Mouse (Mus musculus) midbrain, embryonic 14.5 days (tissue): ENCODE results near the gene Depdc5. TPM values are rescaled to one million over a fixed set of nuclear protein-coding genes. Genes with fewer than 3 reads are reported as not detected.
A peak's percentile ranks its signal among the peaks of the same experiment; 100 is the strongest.

Experiments used
- ATAC-seq: fragments of 200-750 bp; cut with Nextera tagmentation; 2 replicates; pipeline ENCODE4 v1.8.0; 2017; ENCODE audit warnings: moderate number of reproducible peaks, moderate library complexity; ENCODE audit not compliant: low FRiP score, low TSS enrichment
- DNase-seq: peaks from one replicate; pipeline ENCODE4 v3.0.0-alpha.2; 2015
- H3K27ac ChIP-seq: fragments of 300-500 bp; sonication (generic); replicated peaks from 2 replicates; pipeline ENCODE4 v1.5.1; 2014; ENCODE audit warnings: mild to moderate bottlenecking, low read depth, low read length, moderate library complexity
- H3K27me3 ChIP-seq: fragments of 300-500 bp; sonication (generic); 2 replicates; pipeline ENCODE4 v1.6.1; 2014; ENCODE audit warnings: low read length, control low read depth, mixed read lengths; ENCODE audit not compliant: control insufficient read depth, insufficient read depth
- H3K36me3 ChIP-seq: fragments of 300-500 bp; sonication (generic); 2 replicates; pipeline ENCODE4 v1.6.1; 2014; ENCODE audit warnings: low read length, control low read depth; ENCODE audit not compliant: control insufficient read depth, insufficient read depth
- H3K4me1 ChIP-seq: fragments of 300-500 bp; sonication (generic); 2 replicates; pipeline ENCODE4 v1.6.1; 2014; ENCODE audit warnings: mild to moderate bottlenecking, antibody characterized with exemption, low read length, control low read depth; ENCODE audit not compliant: control insufficient read depth, insufficient read depth
- H3K4me2 ChIP-seq: fragments of 300-500 bp; sonication (generic); 2 replicates; pipeline ENCODE4 v1.6.1; 2014; ENCODE audit warnings: mild to moderate bottlenecking, low read length, moderate library complexity
- H3K4me3 ChIP-seq: fragments of 300-500 bp; sonication (generic); replicated peaks from 2 replicates; pipeline ENCODE4 v1.5.1; 2014; ENCODE audit warnings: low read depth, low read length
- H3K9ac ChIP-seq: fragments of 300-500 bp; sonication (generic); replicated peaks from 2 replicates; pipeline ENCODE4 v1.6.1; 2014; ENCODE audit warnings: mild to moderate bottlenecking, low read length, moderate library complexity
- H3K9me3 ChIP-seq: fragments of 300-500 bp; sonication (generic); 2 replicates; pipeline ENCODE4 v1.6.1; 2016; ENCODE audit warnings: low read length, control low read depth, mixed read lengths; ENCODE audit not compliant: control insufficient read depth
- WGBS: fragments of 180-500 bp; shearing (Covaris S2); extraction: QIAGEN DNeasy Blood & Tissue Kit; methylation state at CpG from one replicate; pipeline ENCODE4 v1.1.7; 2014; 5-methylcytosine and 5-hydroxymethylcytosine counted together
- polyA plus RNA-seq: library from polyadenylated mRNA; unstranded; fragments of >200 nt; fragmentation: Nextera tagmentation; extraction: Ambion mirVana; gene quantifications from 2 replicates; pipeline ENCODE4 v1.2.1, GENCODE M21; 2014

The Depdc5 gene
- polyA plus RNA-seq, 1 experiment from 2014 or later = 30.9 TPM

GRCm38 (mm10) chr5:32934654-32935053 is 71.2 kb downstream of the Depdc5 start:
- Histone ChIP-seq H3K4me2 (no peak overlapping the region), H3K4me1 (no peaks in the 10 kb centered on the region), H3K4me3 (no peak overlapping the region), H3K9ac (no peak overlapping the region), H3K36me3 (peaks cover 81% of the 10 kb centered on the region), H3K27ac (no peak overlapping the region), H3K9me3 (no peaks in the 10 kb centered on the region), H3K27me3 (no peaks in the 10 kb centered on the region)
- WGBS = 61% methylated on average over 2 of the region's 2 CpGs
- no peak for ATAC-seq
- peak; percentile 41 for DNase-seq

DNA sequence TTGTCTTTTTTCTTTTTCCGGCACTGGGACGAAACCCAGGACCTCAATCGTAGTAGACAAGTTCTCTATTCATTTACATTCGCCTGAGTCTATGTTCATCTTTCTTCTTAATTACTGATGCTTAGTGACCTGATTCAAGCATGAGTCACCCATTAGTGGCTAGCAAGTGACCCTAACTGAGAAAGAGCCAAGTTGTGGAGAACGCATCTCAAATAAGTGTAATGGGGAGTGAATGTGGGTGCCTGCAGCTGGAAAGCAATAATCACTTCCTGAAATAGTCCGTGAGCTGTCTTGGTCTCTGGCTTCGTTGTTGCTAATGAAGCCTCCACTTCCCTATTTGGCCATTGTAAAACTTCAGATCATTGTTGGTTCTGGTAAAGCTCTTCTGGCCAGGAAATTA is 77.1 kb downstream of the Depdc5 start:
- Histone ChIP-seq H3K9ac (no peak overlapping the region), H3K4me3 (no peak overlapping the region), H3K27me3 (no peaks in the 10 kb centered on the region), H3K27ac (no peak overlapping the region), H3K4me1 (no peaks in the 10 kb centered on the region), H3K9me3 (no peaks in the 10 kb centered on the region), H3K36me3 (peaks cover 90% of the 10 kb centered on the region), H3K4me2 (no peak overlapping the region)
- ATAC-seq (no peak), DNase-seq (no peak)
- WGBS = 97% methylated on average over 7 of the region's 7 CpGs

DNA sequence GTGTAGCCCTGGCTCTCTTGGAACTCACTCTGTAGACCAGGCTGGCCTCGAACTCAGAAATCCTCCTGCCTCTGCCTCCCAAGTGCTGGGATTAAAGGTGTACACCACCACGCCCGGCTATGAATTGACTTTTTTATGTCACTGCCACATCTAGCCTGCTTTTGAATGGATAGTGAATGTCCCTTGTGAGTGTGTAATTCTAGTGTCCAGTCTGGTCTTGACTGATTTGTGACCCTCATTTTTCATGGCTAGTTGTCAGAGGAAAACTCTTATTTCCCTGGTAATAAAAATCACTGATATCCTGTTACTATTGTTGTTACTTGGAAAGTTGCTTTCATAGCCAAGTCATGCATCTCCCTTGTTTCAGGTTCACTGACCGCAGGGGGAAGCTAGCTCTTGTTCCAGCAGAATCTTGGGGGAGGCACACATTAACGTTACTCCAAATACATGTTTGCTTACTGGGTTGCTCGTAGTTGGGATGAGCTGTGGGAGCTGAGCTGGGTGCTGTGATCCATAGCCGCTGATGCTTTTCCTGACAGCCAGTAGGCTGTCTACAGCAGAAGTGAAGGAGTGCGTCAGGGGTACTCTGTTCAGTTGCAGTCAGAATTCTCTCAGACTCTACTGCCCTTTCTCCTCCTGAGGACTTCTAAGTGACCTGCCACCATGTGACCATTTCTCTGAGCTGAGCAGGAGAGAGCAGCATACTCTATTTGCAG is 77.9 kb downstream of the Depdc5 start:
- 93% methylated on average over 8 of the region's 8 CpGs for WGBS
- Histone ChIP-seq H3K36me3 (peaks cover 87% of the 10 kb centered on the region), H3K4me1 (no peaks in the 10 kb centered on the region), H3K9me3 (no peaks in the 10 kb centered on the region), H3K4me2 (no peak overlapping the region), H3K9ac (no peak overlapping the region), H3K27me3 (no peaks in the 10 kb centered on the region), H3K4me3 (no peak overlapping the region), H3K27ac (no peak overlapping the region)
- DNase-seq (no peak), ATAC-seq (no peak)

DNA sequence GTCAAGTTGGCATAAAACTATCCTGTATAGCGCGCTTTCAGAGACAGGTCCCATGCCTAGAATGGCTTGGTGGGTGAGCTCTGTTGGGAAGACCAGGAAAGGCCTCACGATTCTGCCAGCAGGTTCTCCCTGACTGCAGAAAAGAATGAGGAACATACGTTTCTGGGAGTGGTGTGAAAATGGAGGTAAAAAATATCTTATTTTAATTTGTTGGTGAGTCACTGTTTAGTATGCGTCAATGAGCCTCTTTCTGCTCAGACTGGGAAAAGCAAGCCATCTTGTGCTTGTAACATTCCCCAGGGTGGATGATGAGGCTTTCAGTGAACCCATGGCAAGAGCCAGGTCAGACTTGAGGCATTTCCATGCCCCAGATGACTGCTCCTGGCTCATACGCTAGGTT is 86.6 kb downstream of the Depdc5 start:
- WGBS = 98% methylated on average over 6 of the region's 6 CpGs
- Histone ChIP-seq H3K4me2 (no peak overlapping the region), H3K27me3 (no peaks in the 10 kb centered on the region), H3K36me3 (peaks cover 59% of the 10 kb centered on the region), H3K9ac (no peak overlapping the region), H3K27ac (no peak overlapping the region), H3K4me1 (no peaks in the 10 kb centered on the region), H3K9me3 (no peaks in the 10 kb centered on the region), H3K4me3 (no peak overlapping the region)
- ATAC-seq = no peak
- no peak for DNase-seq

- Histone ChIP-seq H3K4me1 (no peaks in the 10 kb centered on the region), H3K27ac (no peak overlapping the region), H3K4me3 (no peak overlapping the region), H3K9me3 (no peaks in the 10 kb centered on the region), H3K9ac (no peak overlapping the region), H3K4me2 (no peak overlapping the region), H3K27me3 (no peaks in the 10 kb centered on the region), H3K36me3 (peaks cover 56% of the 10 kb centered on the region)
- ATAC-seq = no peak
- 85% methylated on average over 3 of the region's 3 CpGs for WGBS
- no peak for DNase-seq
Measured at GRCm38 (mm10) chr5:32950702-32951274, 87.3 kb downstream of the Depdc5 start.

DNA sequence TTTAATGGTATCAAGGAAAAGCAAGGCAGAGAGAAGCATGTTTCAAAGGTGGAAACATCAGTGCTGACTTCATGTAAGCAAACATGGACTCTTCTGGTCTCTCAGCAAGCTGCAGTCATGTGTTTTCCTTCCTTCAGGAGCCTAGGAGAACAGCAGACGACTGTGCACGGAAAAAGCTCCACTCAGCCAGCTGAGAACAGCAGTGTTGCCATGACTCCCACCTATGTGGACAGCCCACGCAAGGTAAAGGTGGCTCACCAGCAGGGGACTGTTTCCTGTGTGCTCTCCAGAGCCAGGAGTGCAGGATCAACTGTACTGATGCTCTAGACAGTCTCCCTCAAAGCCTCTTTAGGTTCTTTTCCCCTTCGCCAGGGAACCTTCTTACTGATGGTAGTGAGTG is 92.2 kb downstream of the Depdc5 start:
- H3K9ac ChIP-seq = no peak overlapping the region
- DNase-seq (no peak), ATAC-seq (no peak)
- 89% methylated on average over 4 of the region's 4 CpGs for WGBS
- no peaks in the 10 kb centered on the region for H3K4me1 ChIP-seq
- no peaks in the 10 kb centered on the region for H3K9me3 ChIP-seq
- no peaks in the 10 kb centered on the region for H3K27me3 ChIP-seq
- H3K4me2 ChIP-seq = no peak overlapping the region
- no peak overlapping the region for H3K27ac ChIP-seq
- peaks cover 51% of the 10 kb centered on the region for H3K36me3 ChIP-seq
- no peak overlapping the region for H3K4me3 ChIP-seq

DNA sequence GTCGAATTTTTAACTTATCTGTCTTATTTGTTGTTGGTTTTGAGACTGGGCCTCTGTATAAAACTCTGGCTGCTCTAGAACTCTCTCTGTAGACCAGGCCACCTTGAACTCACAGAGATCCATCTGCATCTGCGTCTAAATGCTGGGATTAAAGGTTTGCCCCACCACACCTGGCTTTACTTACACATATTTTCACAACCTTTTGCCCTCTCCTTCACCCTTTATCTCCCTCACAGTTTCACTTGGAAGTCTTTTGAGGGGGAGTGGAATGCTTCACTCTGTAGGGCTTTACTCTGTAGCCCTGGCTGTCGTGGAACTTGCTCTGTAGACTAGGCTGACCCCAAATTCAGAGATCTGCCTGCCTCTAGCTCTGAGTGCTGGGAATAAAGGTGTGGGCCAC is 98.1 kb downstream of the Depdc5 start:
- Histone ChIP-seq H3K36me3 (peaks cover 53% of the 10 kb centered on the region), H3K27me3 (no peaks in the 10 kb centered on the region), H3K4me3 (no peak overlapping the region), H3K27ac (no peak overlapping the region), H3K4me2 (no peak overlapping the region), H3K4me1 (no peaks in the 10 kb centered on the region), H3K9ac (no peak overlapping the region), H3K9me3 (no peaks in the 10 kb centered on the region)
- no peak for DNase-seq
- no peak for ATAC-seq
- WGBS = 87% methylated on average over 3 of the region's 3 CpGs

- Histone ChIP-seq H3K9ac (no peak overlapping the region), H3K36me3 (peaks cover 55% of the 10 kb centered on the region), H3K27me3 (no peaks in the 10 kb centered on the region), H3K27ac (no peak overlapping the region), H3K4me1 (no peaks in the 10 kb centered on the region), H3K9me3 (no peaks in the 10 kb centered on the region), H3K4me2 (no peak overlapping the region), H3K4me3 (no peak overlapping the region)
- DNase-seq (no peak), ATAC-seq (no peak)
- WGBS = 96% methylated on average over 1 of the region's 1 CpGs
Measured at GRCm38 (mm10) chr5:32962581-32962980, 99.1 kb downstream of the Depdc5 start.

DNA sequence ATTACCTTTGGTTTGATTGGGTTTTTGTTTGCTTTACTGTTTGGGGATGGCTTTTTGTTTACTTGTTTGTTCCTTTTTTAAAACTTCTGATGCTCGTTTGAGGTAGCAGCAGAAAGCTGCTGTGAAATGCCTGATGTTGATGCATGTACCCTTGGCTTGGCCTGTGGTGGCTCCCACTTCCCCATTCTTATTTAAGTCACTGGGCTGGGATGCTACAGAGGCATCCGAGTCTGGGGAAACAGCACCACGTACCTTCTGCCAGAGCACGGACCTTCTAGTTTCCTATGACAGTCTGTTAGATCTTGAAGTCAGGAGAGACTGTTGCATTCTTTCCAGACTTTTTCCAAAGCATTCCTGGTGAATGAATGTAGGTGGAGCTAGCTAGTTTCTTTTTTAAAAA is 113.0 kb downstream of the Depdc5 start:
- no peak overlapping the region for H3K4me3 ChIP-seq
- no peak overlapping the region for H3K4me2 ChIP-seq
- H3K27ac ChIP-seq = no peak overlapping the region
- no peak overlapping the region for H3K9ac ChIP-seq
- peaks cover 41% of the 10 kb centered on the region for H3K36me3 ChIP-seq
- H3K27me3 ChIP-seq = no peaks in the 10 kb centered on the region
- H3K4me1 ChIP-seq = no peaks in the 10 kb centered on the region
- H3K9me3 ChIP-seq = no peaks in the 10 kb centered on the region
- WGBS = 92% methylated on average over 4 of the region's 4 CpGs
- ATAC-seq (no peak), DNase-seq (no peak)
